Mouse (Mus musculus) liver, embryonic 13.5 days (tissue): ENCODE results near the gene Mgll. TPM values are rescaled to one million over a fixed set of nuclear protein-coding genes. Genes with fewer than 3 reads are reported as not detected.

Experiments
- ATAC-seq: fragments of 200-750 bp; cut with Nextera tagmentation; 2 replicates; pipeline ENCODE4 v1.8.0; 2017; ENCODE audit warnings: low read depth, mild to moderate bottlenecking, moderate number of reproducible peaks, moderate library complexity
- DNase-seq: peaks from one replicate; pipeline ENCODE4 v3.0.0; 2022
- H3K27ac ChIP-seq: fragments of 300-500 bp; sonication (generic); 2 replicates; pipeline ENCODE4 v1.5.1; 2015; ENCODE audit warnings: moderate library complexity, mild to moderate bottlenecking, inconsistent platforms
- H3K27me3 ChIP-seq: fragments of 300-500 bp; sonication (generic); 2 replicates; pipeline ENCODE4 v1.6.1; 2015; ENCODE audit warnings: mild to moderate bottlenecking, inconsistent platforms
- H3K36me3 ChIP-seq: fragments of 300-500 bp; sonication (generic); 2 replicates; pipeline ENCODE4 v1.6.1; 2015; ENCODE audit warnings: mild to moderate bottlenecking, inconsistent platforms
- H3K4me1 ChIP-seq: fragments of 300-500 bp; sonication (generic); replicated peaks from 2 replicates; pipeline ENCODE4 v1.6.1; 2015; ENCODE audit warnings: inconsistent platforms
- H3K4me2 ChIP-seq: fragments of 300-500 bp; sonication (generic); 2 replicates; pipeline ENCODE4 v1.6.1; 2015; ENCODE audit warnings: inconsistent platforms, mild to moderate bottlenecking, moderate library complexity
- H3K4me3 ChIP-seq: fragments of 300-500 bp; sonication (generic); replicated peaks from 2 replicates; pipeline ENCODE4 v1.5.1; 2015; ENCODE audit warnings: mild to moderate bottlenecking, inconsistent platforms
- H3K9ac ChIP-seq: fragments of 300-500 bp; sonication (generic); 2 replicates; pipeline ENCODE4 v1.6.1; 2015; ENCODE audit warnings: mild to moderate bottlenecking, inconsistent platforms
- H3K9me3 ChIP-seq: fragments of 300-500 bp; sonication (generic); replicated peaks from 2 replicates; pipeline ENCODE4 v1.6.1; 2016; ENCODE audit warnings: inconsistent platforms
- WGBS: fragments of 180-500 bp; shearing (Covaris S2); methylation state at CpG from one replicate; pipeline ENCODE4 v1.1.7; 2015; ENCODE audit not compliant: insufficient replicate concordance; 5-methylcytosine and 5-hydroxymethylcytosine counted together
- polyA plus RNA-seq: library from polyadenylated mRNA; unstranded; fragments of >200 nt; fragmentation: Nextera tagmentation; extraction: Ambion mirVana; gene quantifications from 2 replicates; pipeline ENCODE4 v1.2.1, GENCODE M21; 2015

Gene Mgll
- polyA plus RNA-seq, 1 experiment from 2014 or later, result 68.8 TPM

- H3K36me3 ChIP-seq, result no peaks in the 10 kb centered on the region
- ATAC-seq, result no peak
- H3K4me2 ChIP-seq, result no peak overlapping the region
- WGBS, result 72% methylated on average over 7 of the region's 7 CpGs
- peaks cover 29% of the 10 kb centered on the region for H3K27me3 ChIP-seq
- no peaks in the 10 kb centered on the region for H3K9me3 ChIP-seq
- no peak overlapping the region for H3K4me3 ChIP-seq
- H3K9ac ChIP-seq, result no peak overlapping the region
- peaks cover 11% of the 10 kb centered on the region for H3K4me1 ChIP-seq
- no peak overlapping the region for H3K27ac ChIP-seq
- DNase-seq, result no peak
Observed at GRCm38 (mm10) chr6:88718033-88718725, 6.0 kb upstream of the Mgll start.

DNA sequence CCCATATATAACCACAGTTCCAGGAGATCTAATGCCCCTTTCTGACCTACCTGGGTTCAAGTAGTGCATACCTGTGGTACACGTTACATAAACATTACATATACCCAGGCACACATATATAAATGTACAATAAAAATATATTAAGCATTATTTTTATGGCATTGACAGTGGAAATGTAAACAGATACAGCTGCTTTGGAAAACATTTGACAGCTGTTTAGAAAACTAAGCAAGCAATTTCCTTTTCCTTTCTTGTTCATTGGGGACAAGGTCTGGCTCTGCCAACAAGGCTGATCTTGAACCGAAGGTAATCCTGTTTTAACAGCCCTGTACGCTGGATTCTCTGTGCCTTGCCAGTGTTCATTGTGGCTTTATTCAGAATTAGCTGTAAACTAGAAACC, 3.2 kb upstream of the Mgll start:
- Histone ChIP-seq H3K4me3 (no peak overlapping the region), H3K9me3 (no peaks in the 10 kb centered on the region), H3K4me2 (no peak overlapping the region), H3K27me3 (peaks cover 23% of the 10 kb centered on the region), H3K27ac (no peak overlapping the region), H3K36me3 (peaks cover 1% of the 10 kb centered on the region), H3K4me1 (peaks cover 33% of the 10 kb centered on the region), H3K9ac (no peak overlapping the region)
- DNase-seq, result no peak
- WGBS, result 70% methylated on average over 3 of the region's 3 CpGs
- ATAC-seq, result no peak

DNA sequence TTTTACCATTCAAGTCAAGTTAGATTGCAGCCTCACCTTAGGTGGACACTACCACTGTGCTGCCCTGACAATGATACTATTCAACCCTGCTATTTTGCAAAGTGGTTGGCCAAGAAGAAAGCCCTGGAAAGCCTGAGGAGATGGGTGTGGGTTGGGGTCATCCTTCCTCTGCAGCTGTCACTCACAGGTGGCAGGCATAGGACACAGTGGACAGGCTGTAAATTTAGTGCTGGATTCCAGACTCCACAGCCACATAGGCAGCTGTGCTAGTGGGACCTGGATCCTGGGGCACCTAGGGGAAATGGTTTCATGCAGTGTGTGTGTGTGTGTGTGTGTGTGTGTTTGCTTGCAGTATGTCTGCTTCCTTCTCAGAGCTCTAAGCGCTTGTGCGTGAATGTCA, 1.3 kb upstream of the Mgll start:
- H3K9me3 ChIP-seq, result no peaks in the 10 kb centered on the region
- 0 out of 2 replicates have a peak overlapping the region, but pooled peaks have one; percentile 24 for H3K27ac ChIP-seq
- no peak overlapping the region for H3K9ac ChIP-seq
- peaks cover 14% of the 10 kb centered on the region for H3K27me3 ChIP-seq
- no peak overlapping the region for H3K4me3 ChIP-seq
- no peak for DNase-seq
- WGBS, result 89% methylated on average over 2 of the region's 2 CpGs
- peaks cover 20% of the 10 kb centered on the region for H3K36me3 ChIP-seq
- peaks cover 49% of the 10 kb centered on the region for H3K4me1 ChIP-seq
- no peak overlapping the region for H3K4me2 ChIP-seq
- ATAC-seq, result no peak

GRCm38 (mm10) chr6:88723806-88724312, 353 bp upstream of the Mgll start:
- Histone ChIP-seq H3K27me3 (peaks cover 14% of the 10 kb centered on the region), H3K4me2 (peak overlapping the region; percentile 74), H3K36me3 (peaks cover 29% of the 10 kb centered on the region), H3K4me1 (peaks cover 58% of the 10 kb centered on the region), H3K4me3 (peak overlapping the region; percentile 88), H3K9ac (peak overlapping the region; percentile 96), H3K27ac (peak overlapping the region; percentile 98), H3K9me3 (no peaks in the 10 kb centered on the region)
- ATAC-seq, result peak; percentile 55
- WGBS, result 24% methylated on average over 14 of the region's 14 CpGs
- no peak for DNase-seq

- peaks cover 10% of the 10 kb centered on the region for H3K27me3 ChIP-seq
- DNase-seq (no peak), ATAC-seq (peak; percentile 8; the same call in 1 of the 2 replicates)
- H3K4me3 ChIP-seq, result peak overlapping the region; percentile 88
- peaks cover 34% of the 10 kb centered on the region for H3K36me3 ChIP-seq
- H3K4me1 ChIP-seq, result peaks cover 75% of the 10 kb centered on the region
- peak overlapping the region; percentile 74 for H3K4me2 ChIP-seq
- 59% methylated on average over 7 of the region's 7 CpGs for WGBS
- peak overlapping the region; percentile 96 for H3K9ac ChIP-seq
- peak overlapping the region; percentile 98 for H3K27ac ChIP-seq
- H3K9me3 ChIP-seq, result no peaks in the 10 kb centered on the region
Observed at GRCm38 (mm10) chr6:88725590-88725989, 1.4 kb downstream of the Mgll start.

DNA sequence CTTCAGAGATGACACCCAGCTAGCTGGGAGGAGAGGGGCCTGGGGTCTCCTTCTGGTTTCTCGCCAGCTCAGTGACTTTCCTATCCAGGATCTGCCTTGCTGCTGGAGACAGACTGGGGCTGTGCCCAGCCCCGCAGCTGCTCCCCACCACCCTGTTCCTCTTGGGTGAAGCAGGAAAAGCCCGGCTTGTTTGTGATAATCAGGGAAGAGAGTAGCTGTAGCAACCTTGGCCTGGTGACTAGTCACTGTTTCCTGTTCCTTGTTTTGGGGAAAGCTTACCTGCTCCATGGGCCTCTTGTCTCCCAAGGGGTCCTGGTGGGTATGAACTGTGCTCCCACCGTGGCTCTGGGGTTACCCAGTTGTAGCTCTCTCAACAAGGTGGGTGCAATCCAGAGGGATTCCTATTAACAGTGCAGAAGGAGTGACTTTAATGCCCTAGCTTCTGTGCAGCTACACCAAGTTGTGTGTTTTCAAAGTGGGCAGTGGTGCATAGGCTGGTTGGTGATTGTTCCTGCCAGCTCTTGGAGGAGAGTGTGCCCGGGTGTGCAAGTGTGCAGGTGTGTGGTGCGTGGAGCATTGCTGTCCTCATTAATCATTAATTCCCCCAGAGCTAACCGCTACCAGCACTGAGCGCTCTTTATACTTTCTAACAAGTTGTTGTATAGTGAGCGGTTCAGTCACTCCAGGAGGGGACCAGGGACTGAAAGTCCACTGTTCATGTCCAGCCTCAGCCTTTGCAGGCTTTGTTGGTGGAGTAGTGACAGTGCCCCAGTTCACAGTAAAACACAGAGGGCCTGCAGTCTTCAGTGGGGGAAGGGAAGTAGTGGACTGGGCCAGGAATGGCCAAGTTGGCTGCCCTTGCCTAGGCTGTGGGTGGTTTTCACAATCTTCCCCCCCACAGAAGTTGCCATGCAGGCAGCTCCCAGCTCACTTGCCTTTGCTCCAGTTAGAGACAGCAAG, 2.3 kb downstream of the Mgll start:
- WGBS, result 61% methylated on average over 9 of the region's 9 CpGs
- ATAC-seq, result no peak

GRCm38 (mm10) chr6:88727490-88727889, 3.3 kb downstream of the Mgll start:
- peak overlapping the region; percentile 88; the same call in 1 of the 2 replicates for H3K4me3 ChIP-seq
- 86% methylated on average over 5 of the region's 5 CpGs for WGBS
- H3K4me1 ChIP-seq, result peaks cover 92% of the 10 kb centered on the region
- ATAC-seq (no peak), DNase-seq (no peak)
- no peaks in the 10 kb centered on the region for H3K9me3 ChIP-seq
- peak overlapping the region; percentile 96 for H3K9ac ChIP-seq
- H3K27me3 ChIP-seq, result peaks cover 6% of the 10 kb centered on the region; the same call in 1 of the 2 replicates
- H3K27ac ChIP-seq, result peak overlapping the region; percentile 98
- H3K4me2 ChIP-seq, result peak overlapping the region; percentile 74
- peaks cover 43% of the 10 kb centered on the region for H3K36me3 ChIP-seq

More for the DNA sequence above, 2.3 kb downstream of the Mgll start:
- no peak for DNase-seq
- peak overlapping the region; percentile 98 for H3K27ac ChIP-seq
- H3K4me1 ChIP-seq, result peaks cover 82% of the 10 kb centered on the region
- H3K9ac ChIP-seq, result peak overlapping the region; percentile 96
- H3K27me3 ChIP-seq, result peaks cover 7% of the 10 kb centered on the region; the same call in 1 of the 2 replicates
- peak overlapping the region; percentile 74 for H3K4me2 ChIP-seq
- peaks cover 34% of the 10 kb centered on the region for H3K36me3 ChIP-seq
- no peaks in the 10 kb centered on the region for H3K9me3 ChIP-seq
- peak overlapping the region; percentile 88 for H3K4me3 ChIP-seq

DNA sequence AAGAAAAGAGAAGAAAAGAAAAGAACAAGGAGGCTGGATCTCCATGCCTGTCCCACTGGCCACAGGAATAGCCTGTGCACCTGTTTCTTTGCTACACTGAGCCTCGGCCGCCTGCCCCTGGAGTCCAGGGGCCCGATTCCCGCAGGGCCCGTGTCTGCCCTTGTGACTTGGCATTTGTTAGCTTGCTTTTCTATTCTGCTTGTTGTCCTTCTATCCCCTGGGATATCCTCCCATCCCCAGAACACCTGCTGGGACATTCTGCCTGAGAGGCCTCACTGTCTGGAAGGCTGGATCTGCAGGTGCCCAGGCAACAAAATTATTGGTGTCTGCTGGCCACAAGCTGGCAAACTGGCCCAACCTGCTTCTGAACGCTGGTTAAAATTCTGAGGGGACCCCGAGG, 3.8 kb downstream of the Mgll start:
- H3K4me1 ChIP-seq, result peaks cover 92% of the 10 kb centered on the region
- peak overlapping the region; percentile 74 for H3K4me2 ChIP-seq

GRCm38 (mm10) chr6:88728515-88728914, 4.3 kb downstream of the Mgll start:
- Histone ChIP-seq H3K4me1 (peaks cover 92% of the 10 kb centered on the region), H3K36me3 (peaks cover 53% of the 10 kb centered on the region), H3K27me3 (no peaks in the 10 kb centered on the region), H3K9ac (peak overlapping the region; percentile 96; the same call in 1 of the 2 replicates), H3K4me3 (no peak overlapping the region), H3K9me3 (no peaks in the 10 kb centered on the region), H3K4me2 (peak overlapping the region; percentile 74), H3K27ac (peak overlapping the region; percentile 98)
- DNase-seq (no peak), ATAC-seq (no peak)
- 87% methylated on average over 5 of the region's 5 CpGs for WGBS

More for the DNA sequence above, 3.8 kb downstream of the Mgll start:
- ATAC-seq (no peak), DNase-seq (no peak)
- peak overlapping the region; percentile 96 for H3K9ac ChIP-seq
- WGBS, result 80% methylated on average over 7 of the region's 7 CpGs
- H3K27ac ChIP-seq, result peak overlapping the region; percentile 98
- H3K27me3 ChIP-seq, result peaks cover under 1% of the 10 kb centered on the region; the same call in 1 of the 2 replicates
- peaks cover 49% of the 10 kb centered on the region for H3K36me3 ChIP-seq
- H3K9me3 ChIP-seq, result no peaks in the 10 kb centered on the region
- H3K4me3 ChIP-seq, result no peak overlapping the region

DNA sequence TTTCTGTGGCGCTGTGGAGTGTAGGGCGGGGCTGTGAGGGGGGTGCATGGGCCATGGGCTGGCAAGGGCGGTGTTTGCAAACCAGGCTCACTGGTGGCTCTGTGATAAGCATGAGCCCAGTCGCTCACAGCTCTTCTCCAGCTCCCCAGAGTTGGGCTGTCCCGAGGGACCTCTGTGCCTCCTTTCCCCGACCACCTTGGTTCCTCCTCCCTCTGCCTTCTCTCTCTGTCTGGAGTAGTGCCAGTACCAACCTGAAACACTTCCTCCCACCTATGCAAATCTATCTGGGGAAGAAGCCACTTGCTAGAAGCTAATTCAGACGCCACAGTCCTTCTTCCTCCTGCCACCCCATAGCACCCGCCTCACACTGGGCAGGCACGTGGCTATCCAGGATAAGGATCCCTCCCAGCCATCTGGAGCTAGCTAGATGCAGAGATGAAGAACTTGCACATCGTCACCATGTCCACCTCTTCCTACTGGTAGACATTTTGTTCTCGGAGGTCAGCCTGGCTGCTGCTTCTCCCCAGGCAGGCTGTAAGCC, 7.1 kb downstream of the Mgll start:
- peak overlapping the region; percentile 62 for H3K4me2 ChIP-seq
- H3K36me3 ChIP-seq, result peaks cover 71% of the 10 kb centered on the region
- H3K9me3 ChIP-seq, result no peaks in the 10 kb centered on the region
- peak; percentile 84 for DNase-seq
- peak overlapping the region; percentile 24 for H3K4me3 ChIP-seq
- peak; percentile 98 for ATAC-seq
- peak overlapping the region; percentile 65 for H3K9ac ChIP-seq
- no peaks in the 10 kb centered on the region for H3K27me3 ChIP-seq
- H3K27ac ChIP-seq, result peak overlapping the region; percentile 98
- H3K4me1 ChIP-seq, result peaks cover 100% of the 10 kb centered on the region
- WGBS, result 16% methylated on average over 11 of the region's 11 CpGs

GRCm38 (mm10) chr6:88731991-88732390, 7.8 kb downstream of the Mgll start:
- 75% methylated on average over 3 of the region's 3 CpGs for WGBS
- Histone ChIP-seq H3K9ac (peak overlapping the region; percentile 65), H3K36me3 (peaks cover 66% of the 10 kb centered on the region), H3K9me3 (no peaks in the 10 kb centered on the region), H3K27ac (peak overlapping the region; percentile 98), H3K4me1 (peaks cover 100% of the 10 kb centered on the region), H3K4me3 (peak overlapping the region; percentile 24), H3K27me3 (no peaks in the 10 kb centered on the region), H3K4me2 (peak overlapping the region; percentile 62)
- ATAC-seq (no peak), DNase-seq (no peak)
